Mouse (Mus musculus) urinary bladder, postnatal 14 days (tissue): Measurements from ENCODE around the gene Zfp963.

Source experiments
- DNase-seq: peaks from one replicate; pipeline ENCODE4 v3.0.0; 2021; ENCODE audit warnings: low spot score

Gene Zfp963

GRCm38 (mm10) chr8:69749544-69750454 lies at the start of gene Zfp963:
Zfp963 (minus strand) TSS chr8:69749970.
- DNase-seq = peak; percentile 95

GRCm38 (mm10) chr8:69799261-69799660 lies 49.5 kb upstream of the Zfp963 start:
- peak; percentile 2 for DNase-seq

- peak; percentile 1 for DNase-seq
These were observed 47.9 kb upstream of the Zfp963 start for GRCm38 (mm10) chr8:69797661-69798060.

DNA sequence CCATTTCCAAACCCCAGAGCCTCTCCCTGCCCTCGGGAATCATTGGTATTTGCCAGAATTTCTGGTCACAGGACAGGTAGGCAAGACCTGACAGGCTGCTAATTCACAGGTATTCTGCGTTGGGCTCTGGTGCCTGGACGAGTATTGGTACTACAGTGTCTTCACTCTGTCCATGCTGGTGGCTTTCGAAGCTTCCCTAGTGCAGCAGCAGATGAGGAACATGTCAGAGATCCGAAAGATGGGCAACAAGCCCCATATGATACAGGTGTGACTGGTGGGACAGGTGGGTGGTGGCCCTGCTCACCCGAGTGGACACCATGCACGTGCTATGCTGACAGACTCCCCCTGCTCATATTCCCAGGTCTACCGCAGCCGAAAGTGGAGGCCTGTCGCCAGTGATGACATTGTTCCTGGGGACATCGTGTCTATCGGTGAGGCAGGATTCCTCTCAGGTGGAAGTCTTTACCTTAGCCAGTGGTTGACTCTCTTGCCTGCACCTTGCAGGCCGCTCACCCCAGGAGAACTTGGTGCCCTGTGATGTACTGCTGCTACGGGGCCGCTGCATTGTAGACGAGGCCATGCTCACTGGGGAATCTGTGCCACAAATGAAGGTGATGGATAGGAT lies 47.1 kb upstream of the Zfp963 start:
- peak; percentile 2 for DNase-seq

GRCm38 (mm10) chr8:69794901-69795300 lies 45.1 kb upstream of the Zfp963 start:
- DNase-seq = peak; percentile 2

GRCm38 (mm10) chr8:69794096-69794495 lies 44.3 kb upstream of the Zfp963 start:
- DNase-seq = peak; percentile 8

- DNase-seq = no peak
These were observed 43.9 kb upstream of the Zfp963 start for GRCm38 (mm10) chr8:69793666-69794065.

GRCm38 (mm10) chr8:69791415-69792068 lies 41.8 kb upstream of the Zfp963 start:
- peak; percentile 33 for DNase-seq

- peak; percentile 91 for DNase-seq
These were observed 41.1 kb upstream of the Zfp963 start, which contains the start of the genes Atp13a1 and Zfp866 for GRCm38 (mm10) chr8:69790773-69791367. Atp13a1 (plus strand) TSS chr8:69791163. Zfp866 (minus strand) TSS chr8:69791178.

DNA sequence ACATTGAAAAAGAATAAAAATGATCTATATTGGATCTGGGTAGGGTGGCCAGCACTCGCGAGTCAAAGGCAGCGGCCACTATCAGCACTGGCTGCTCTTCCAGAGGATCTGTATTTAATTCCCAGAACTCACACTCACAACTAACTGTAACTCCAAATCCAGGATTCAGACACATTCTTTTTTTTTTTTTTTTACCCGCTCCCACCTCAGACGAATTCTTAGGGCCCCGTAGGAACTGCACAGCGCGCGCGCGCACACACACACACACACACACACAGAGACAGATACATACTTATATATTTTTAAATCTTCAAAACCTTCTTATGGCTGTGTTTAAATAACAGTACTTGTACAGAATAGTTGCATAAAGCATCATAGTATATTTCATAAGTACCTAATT lies 40.6 kb upstream of the Zfp963 start:
- peak; percentile 2 for DNase-seq

GRCm38 (mm10) chr8:69789731-69790130 lies 40.0 kb upstream of the Zfp963 start:
- DNase-seq = peak; percentile 1

- DNase-seq = peak; percentile 2
These were observed 39.3 kb upstream of the Zfp963 start for GRCm38 (mm10) chr8:69789105-69789504.

DNA sequence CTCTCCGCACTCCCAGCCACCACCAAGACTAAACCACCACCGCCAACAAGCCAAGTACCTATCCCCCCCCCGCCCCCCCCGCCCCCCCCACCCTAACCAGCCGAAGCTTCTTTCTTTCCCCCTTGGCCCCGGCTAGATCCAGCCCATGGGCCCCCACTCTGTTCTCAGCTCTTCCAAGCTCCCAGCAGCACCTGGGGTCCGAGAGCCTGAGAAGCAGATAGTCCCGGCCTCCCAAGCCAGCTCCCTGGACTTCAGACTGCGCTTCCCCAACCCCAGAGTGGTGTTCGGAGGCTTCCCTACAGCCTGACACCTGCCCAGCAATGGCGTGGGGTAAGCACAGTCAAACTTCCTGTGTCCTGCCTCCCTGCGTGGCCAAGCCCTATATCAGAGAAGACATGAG lies 27.3 kb upstream of the Zfp963 start:
- no peak for DNase-seq

- DNase-seq = no peak
These were observed 25.4 kb upstream of the Zfp963 start for GRCm38 (mm10) chr8:69775149-69775534.

DNA sequence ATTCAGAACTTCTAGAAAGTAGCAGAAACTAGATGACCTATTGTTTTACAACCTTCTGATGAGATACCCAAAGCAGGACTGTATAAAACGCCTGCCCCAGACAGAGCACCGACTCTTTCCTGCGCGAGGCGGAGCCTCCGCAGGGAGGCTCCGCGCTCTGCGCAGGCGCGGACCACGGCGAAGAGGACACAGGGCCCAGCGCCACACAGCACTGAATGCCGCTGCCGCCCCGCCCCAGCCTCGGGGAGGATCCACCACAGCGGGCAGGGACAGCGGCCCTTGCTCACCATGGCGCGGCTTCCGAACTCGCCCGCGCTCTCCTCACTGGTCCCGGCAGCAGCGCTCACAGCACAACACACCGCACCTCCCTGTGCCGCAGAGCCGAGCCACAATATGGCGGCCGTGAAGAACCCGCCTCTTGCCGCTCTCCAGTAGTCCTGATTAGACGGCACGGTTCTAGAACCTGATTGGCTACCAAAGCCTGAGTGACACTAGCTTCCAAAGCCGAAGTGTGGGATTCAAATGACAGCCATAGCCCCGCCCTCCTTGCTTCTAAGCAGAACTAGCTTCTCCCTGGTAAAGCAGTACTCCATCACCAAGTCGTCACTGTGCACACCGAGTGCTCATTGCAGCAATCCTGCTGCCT lies 24.9 kb upstream of the Zfp963 start, which contains the start of gene Gm20422:
Gene Gm20422, minus strand, starts transcription at position 384 of the 646 bp plus-strand sequence.
- DNase-seq = peak; percentile 88

DNA sequence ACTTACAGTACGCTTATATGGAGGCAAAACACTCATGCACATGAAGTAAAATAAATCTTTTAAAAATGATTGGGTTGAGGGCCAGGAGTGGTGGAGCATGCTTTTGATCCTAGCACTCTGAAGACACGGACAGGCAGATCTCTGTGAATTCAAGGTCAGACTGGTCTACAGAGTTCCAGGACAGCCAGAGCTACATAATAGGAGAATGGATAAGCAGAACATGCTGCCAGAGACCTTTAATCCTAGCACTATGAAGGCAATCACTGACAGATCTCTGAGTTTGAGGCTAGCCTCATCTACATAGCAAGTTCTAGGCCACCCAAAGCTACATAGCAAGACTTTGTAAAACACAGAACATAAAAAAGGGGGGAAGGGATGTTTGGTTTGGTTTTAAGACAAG lies 22.3 kb upstream of the Zfp963 start:
- no peak for DNase-seq

GRCm38 (mm10) chr8:69771221-69771620 lies 21.5 kb upstream of the Zfp963 start:
- DNase-seq = no peak

DNA sequence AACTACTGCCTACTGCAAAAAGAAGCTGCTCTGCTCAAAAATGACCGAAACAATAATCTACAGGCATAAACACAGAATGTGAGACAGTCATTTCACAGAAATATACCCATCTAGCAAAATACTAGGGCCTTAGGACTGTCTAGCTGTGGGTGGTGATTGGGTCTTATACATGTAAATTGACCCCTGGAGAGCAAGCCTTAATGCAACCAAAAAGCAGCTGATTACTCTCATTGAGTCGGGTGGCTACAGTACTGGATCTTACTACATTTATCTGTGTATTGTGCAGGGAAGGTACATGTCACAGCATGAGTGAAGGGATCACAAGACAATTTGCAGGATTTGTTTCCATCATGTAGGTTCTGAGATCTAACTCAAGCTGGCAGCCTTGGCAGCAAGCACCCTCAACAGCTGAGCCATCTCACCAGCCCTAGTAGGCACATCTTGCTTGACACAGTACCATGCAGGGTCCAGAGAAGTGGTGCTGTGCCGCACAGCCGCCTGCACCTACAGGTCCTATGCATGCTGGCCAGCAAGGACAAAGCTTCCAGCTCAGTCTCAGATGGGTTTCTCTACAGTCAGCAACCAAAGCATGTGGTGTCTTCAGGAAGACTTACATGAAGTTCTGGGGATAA lies 12.2 kb upstream of the Zfp963 start:
- no peak for DNase-seq

DNA sequence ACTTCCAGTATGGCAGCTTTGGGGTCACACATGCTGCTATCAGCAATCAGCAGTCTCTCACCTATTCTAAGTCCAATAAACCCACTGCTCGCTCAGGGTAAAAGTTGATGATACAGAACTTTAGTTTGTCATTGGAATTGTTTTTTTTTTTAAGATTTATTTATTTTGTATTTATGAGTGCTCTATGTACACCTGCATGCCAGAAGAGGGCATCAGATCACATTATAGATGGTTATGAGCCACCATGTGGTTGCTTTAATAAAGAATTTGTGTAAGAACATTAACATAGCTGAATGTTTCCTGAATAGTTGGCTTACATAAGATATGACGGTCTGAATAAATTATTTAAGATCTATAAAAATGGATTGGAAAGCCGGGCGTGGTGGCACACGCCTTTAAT lies 8.5 kb upstream of the Zfp963 start:
- DNase-seq = no peak

DNA sequence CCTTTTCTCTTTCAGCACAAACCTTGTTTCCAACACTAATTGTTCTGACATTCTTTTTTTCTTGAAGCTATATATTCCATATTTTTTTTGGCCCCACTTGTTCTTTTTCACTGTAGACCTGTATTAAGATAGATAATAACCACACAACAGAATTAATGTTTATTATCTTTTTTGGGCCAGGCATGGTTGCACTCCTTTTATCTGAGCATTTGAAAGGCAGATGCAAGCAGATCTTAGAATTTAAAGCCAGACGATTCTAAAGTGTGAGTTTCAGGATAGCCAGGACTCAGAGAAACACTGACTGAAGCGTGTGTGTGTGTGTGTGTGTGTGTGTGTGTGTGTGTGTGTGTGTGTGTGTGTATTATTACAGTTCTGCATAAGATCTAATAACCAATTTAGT lies 2.7 kb upstream of the Zfp963 start:
- no peak for DNase-seq

DNA sequence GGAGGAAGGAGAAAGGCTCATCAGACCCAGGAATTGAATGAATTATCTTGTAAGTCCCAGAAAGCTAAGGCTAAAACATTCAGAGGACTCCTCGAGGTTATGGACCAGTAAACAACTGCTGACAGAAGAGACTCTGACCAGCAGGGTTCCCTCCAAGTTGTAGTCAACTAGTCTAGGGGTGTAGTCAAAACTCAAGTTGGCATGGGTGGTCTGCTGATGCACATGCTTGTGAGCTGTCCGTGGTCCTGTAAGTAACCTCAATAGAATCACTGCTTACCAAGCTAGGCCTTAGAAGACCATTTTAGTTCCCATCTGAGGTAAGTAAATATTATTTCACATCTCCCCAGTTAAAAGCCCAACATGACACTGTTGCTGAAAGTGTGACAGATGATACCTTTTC lies 8.5 kb downstream of the Zfp963 start:
- no peak for DNase-seq
